Mouse (Mus musculus): ENCODE data around the gene Slc13a3. TPM values are rescaled to one million over a fixed set of nuclear protein-coding genes. Genes with fewer than 3 reads are reported as not detected.

Gene Slc13a3
- total and polyA plus RNA-seq, 2 experiments from 2014 or later, result 17.8 to 29.3 TPM

DNA sequence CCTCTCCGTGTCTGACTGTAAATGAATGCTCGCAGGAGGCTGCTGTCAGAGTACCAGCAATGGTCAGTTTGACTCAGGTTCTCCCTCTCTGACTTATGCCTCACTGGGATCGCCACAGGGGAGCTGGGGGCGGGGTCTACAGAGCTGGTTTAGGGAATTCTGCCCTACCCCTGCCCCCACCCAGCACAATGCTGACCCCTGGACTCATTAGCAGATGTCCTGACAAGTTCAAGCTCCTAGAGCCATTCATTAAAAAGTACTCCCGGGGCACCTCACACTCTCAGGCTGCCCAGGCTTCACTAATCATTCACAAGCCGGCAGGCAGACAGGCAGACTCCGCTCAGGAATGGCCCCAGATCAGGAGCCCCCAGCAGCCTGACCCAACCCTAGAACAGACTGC, 13.4 kb downstream of the Slc13a3 start:
- Histone ChIP-seq H3K4me3 (ENCODE audit: low read length) (no peak overlapping the region), H3K4me2 (ENCODE audit: low read depth, low read length) (no peak overlapping the region), H3K9me3 (ENCODE audit: low read length) (no peaks in the 10 kb centered on the region), H3K27me3 (ENCODE audit: insufficient read depth, low read length) (no peaks in the 10 kb centered on the region), H3K9ac (replicated peaks; ENCODE audit: low read length) (no peak overlapping the region), H3K4me1 (ENCODE audit: insufficient read depth, low read length) (no peaks in the 10 kb centered on the region), H3K36me3 (ENCODE audit: insufficient read depth, low read length) (no peaks in the 10 kb centered on the region), H3K27ac (no peak overlapping the region)
- TF ChIP-seq CTCF (IDR thresholded peaks at IDR 0.05; ENCODE audit: low read depth), result no peak
- DNase-seq (ENCODE audit: low spot score) (no peak), ATAC-seq (no peak)
- WGBS, result 25% methylated on average over 7 of the region's 7 CpGs

DNA sequence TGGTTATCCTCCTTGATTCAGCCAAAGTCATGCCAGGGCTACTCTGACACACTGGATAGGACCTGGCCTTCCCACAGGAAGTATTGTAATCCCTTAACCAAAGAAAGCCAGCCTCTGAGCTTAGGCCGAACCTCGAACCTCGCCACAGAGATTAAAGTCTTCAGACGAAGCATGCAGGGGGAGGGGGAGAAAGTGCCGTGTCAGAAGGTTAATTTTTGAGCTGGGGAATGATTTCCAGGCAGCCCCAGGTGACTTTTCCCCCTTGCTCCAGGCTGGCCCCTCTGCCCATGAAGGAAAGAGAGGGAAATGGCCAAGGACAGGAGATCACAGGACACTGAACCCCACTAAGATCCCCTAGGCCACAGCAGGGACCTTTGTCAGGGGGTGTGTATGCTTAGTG, 14.8 kb downstream of the Slc13a3 start:
- H3K36me3 ChIP-seq (ENCODE audit: insufficient read depth, low read length), result no peaks in the 10 kb centered on the region
- H3K9ac ChIP-seq (replicated peaks; ENCODE audit: low read length), result no peak overlapping the region
- H3K4me3 ChIP-seq (ENCODE audit: low read length), result no peak overlapping the region
- no peaks in the 10 kb centered on the region for H3K9me3 ChIP-seq (ENCODE audit: low read length)
- 69% methylated on average over 5 of the region's 5 CpGs for WGBS
- H3K27me3 ChIP-seq (ENCODE audit: insufficient read depth, low read length), result no peaks in the 10 kb centered on the region
- no peaks in the 10 kb centered on the region for H3K4me1 ChIP-seq (ENCODE audit: insufficient read depth, low read length)
- ATAC-seq, result no peak
- H3K27ac ChIP-seq, result no peak overlapping the region
- no peak overlapping the region for H3K4me2 ChIP-seq (ENCODE audit: low read depth, low read length)
- no peak for DNase-seq (ENCODE audit: low spot score)
- TF ChIP-seq CTCF (IDR thresholded peaks at IDR 0.05; ENCODE audit: low read depth), result no peak

DNA sequence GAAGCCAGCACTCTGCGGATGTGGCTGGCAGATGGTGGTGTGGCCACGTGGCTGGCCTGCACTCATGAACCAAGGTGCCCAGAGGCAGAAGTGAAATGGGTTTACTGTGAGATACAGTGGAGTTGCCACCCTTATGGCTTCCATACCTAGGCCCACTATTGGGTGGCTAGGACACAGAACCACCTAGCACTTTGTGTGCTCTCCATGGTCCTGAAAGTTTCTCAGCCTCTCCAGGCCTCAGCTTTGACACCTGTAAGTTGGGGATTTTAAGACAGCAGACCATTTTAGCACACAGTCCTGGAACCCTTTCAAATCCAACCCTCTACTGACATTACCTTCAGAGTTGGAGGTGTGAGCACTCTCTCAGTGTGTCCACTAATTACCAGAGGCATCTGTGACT, 16.3 kb downstream of the Slc13a3 start:
- DNase-seq (ENCODE audit: low spot score), result no peak
- 53% methylated on average over 2 of the region's 2 CpGs for WGBS
- Histone ChIP-seq H3K27me3 (ENCODE audit: insufficient read depth, low read length) (no peaks in the 10 kb centered on the region), H3K27ac (no peak overlapping the region), H3K9ac (replicated peaks; ENCODE audit: low read length) (no peak overlapping the region), H3K36me3 (ENCODE audit: insufficient read depth, low read length) (no peaks in the 10 kb centered on the region), H3K4me1 (ENCODE audit: insufficient read depth, low read length) (no peaks in the 10 kb centered on the region), H3K4me2 (ENCODE audit: low read depth, low read length) (no peak overlapping the region), H3K4me3 (ENCODE audit: low read length) (no peak overlapping the region), H3K9me3 (ENCODE audit: low read length) (no peaks in the 10 kb centered on the region)
- no peak for ATAC-seq
- no peak for TF ChIP-seq CTCF (IDR thresholded peaks at IDR 0.05; ENCODE audit: low read depth)

DNA sequence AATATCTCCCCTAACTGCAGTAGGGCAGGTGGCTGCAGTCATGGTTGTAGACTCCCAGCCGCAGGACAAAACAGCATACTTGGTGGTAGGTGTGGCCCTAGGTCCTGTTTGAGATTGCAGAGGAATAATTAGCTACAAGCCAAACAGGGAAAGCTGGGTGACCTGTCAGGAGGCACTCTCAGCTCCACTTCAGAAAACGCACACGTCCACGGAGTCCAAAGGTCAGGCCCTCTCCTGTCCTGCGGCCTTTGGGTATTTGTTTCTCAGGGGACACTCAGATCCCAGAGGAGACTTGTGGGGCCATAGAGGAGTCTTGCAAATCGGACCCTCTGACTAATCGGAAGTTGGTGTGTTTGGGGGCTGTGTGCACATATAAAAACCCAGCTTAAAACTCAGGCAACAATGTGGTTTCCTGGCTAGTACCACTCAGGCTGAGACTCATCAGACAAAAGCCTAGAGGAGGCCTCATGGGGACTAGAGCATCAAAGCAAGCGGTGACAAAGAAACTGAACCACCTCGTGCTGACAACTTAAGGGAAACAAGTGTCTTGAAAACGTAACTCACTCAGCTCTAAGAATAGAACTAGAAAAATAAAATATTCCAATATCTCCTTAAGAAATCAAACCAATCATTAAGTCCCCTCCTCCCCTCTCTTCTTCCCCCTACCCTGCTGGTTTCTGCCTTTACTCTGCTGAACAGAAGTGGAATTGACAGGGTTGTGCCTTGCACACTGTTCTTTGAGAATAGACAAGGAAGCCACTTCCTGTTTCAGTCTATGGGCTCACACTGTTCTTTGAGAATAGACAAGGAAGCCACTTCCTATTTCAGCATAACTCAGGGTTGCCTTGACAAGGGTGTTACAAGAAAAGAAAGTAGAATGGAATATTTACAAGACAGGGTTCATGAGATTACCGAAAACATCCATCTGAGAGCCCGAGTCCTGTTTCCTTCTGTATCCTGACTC, 20.0 kb downstream of the Slc13a3 start:
- H3K4me3 ChIP-seq (ENCODE audit: low read length), result no peak overlapping the region
- no peak for TF ChIP-seq CTCF (IDR thresholded peaks at IDR 0.05; ENCODE audit: low read depth)

DNA sequence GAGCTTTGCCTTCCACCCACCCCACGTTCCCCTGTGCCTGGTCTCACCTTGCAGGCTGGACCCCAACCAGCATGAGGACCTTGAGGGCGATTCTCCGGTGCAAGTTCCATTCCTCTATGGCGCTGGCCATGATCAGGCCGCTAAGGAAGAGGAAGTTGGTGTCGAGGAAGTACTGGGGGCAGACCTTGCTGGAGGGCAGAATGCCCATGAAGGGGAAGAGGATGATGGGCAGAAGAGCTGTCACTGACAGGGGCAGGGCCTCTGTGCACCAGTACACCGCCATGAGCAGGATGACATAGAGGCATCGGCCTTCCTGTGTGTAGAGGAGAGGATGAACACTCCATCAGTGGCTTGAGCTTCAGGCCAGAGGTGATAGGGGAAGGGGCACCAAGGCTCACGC, 24.6 kb downstream of the Slc13a3 start:
- no peak for DNase-seq (ENCODE audit: low spot score)
- no peak for ATAC-seq
- H3K9ac ChIP-seq (replicated peaks; ENCODE audit: low read length), result no peak overlapping the region
- no peak for TF ChIP-seq CTCF (IDR thresholded peaks at IDR 0.05; ENCODE audit: low read depth)
- no peaks in the 10 kb centered on the region for H3K27me3 ChIP-seq (ENCODE audit: insufficient read depth, low read length)
- WGBS, result 85% methylated on average over 9 of the region's 9 CpGs
- H3K4me3 ChIP-seq (ENCODE audit: low read length), result no peak overlapping the region
- H3K9me3 ChIP-seq (ENCODE audit: low read length), result no peaks in the 10 kb centered on the region
- H3K4me2 ChIP-seq (ENCODE audit: low read depth, low read length), result no peak overlapping the region
- H3K4me1 ChIP-seq (ENCODE audit: insufficient read depth, low read length), result no peaks in the 10 kb centered on the region
- no peaks in the 10 kb centered on the region for H3K36me3 ChIP-seq (ENCODE audit: insufficient read depth, low read length)
- no peak overlapping the region for H3K27ac ChIP-seq

More for the DNA sequence above, 20.0 kb downstream of the Slc13a3 start:
- WGBS, result 76% methylated on average over 12 of the region's 12 CpGs
- DNase-seq (ENCODE audit: low spot score) (no peak), ATAC-seq (no peak)
- Histone ChIP-seq H3K27ac (no peak overlapping the region), H3K9me3 (ENCODE audit: low read length) (no peaks in the 10 kb centered on the region), H3K4me2 (ENCODE audit: low read depth, low read length) (no peak overlapping the region), H3K4me1 (ENCODE audit: insufficient read depth, low read length) (no peaks in the 10 kb centered on the region), H3K9ac (replicated peaks; ENCODE audit: low read length) (no peak overlapping the region), H3K27me3 (ENCODE audit: insufficient read depth, low read length) (no peaks in the 10 kb centered on the region), H3K36me3 (ENCODE audit: insufficient read depth, low read length) (no peaks in the 10 kb centered on the region)

DNA sequence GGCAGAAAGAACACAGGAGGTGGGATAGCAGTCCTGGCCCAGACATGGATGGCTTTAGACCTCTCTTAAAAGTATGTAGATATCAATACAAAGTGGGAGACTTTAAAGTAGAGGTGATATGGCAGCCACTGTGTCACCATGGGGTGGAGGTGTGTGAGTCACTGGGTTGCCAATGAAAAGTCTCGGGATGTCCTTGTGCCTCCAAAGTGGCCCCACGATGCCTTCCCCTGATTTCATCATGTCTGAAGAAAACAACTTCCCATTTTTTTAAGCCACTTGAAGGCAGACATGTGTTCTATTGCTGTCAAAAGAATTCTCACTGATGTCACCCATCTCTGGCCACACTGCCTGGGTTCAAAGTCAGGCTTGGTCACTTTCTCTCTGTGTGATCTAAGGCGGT, 28.2 kb downstream of the Slc13a3 start:
- Histone ChIP-seq H3K36me3 (ENCODE audit: insufficient read depth, low read length) (no peaks in the 10 kb centered on the region), H3K4me1 (ENCODE audit: insufficient read depth, low read length) (no peaks in the 10 kb centered on the region), H3K27ac (no peak overlapping the region), H3K9me3 (ENCODE audit: low read length) (no peaks in the 10 kb centered on the region), H3K4me2 (ENCODE audit: low read depth, low read length) (no peak overlapping the region), H3K27me3 (ENCODE audit: insufficient read depth, low read length) (no peaks in the 10 kb centered on the region), H3K4me3 (ENCODE audit: low read length) (no peak overlapping the region), H3K9ac (replicated peaks; ENCODE audit: low read length) (no peak overlapping the region)
- TF ChIP-seq CTCF (IDR thresholded peaks at IDR 0.05; ENCODE audit: low read depth), result no peak
- 91% methylated on average over 3 of the region's 3 CpGs for WGBS
- DNase-seq (ENCODE audit: low spot score) (no peak), ATAC-seq (no peak)

DNA sequence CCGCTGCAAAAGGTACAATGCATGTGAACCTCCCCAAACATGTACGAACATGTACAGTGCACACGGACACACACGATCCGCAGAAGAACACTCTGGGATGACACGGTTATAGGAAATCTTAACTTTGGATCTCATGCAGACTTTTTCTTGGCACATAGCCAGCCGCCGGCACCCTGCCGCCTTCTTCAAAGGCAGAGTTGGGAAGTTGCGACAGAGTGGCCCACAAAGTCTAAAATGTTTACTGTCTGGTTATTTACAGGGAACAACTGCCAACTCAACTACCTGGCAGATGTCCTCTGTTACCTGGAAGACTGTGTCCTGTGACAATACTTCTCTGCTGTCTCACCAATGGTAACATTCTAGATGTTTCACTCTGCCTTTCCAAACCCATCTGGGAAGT, 30.0 kb downstream of the Slc13a3 start:
- WGBS, result 53% methylated on average over 10 of the region's 10 CpGs
- Histone ChIP-seq H3K4me3 (ENCODE audit: low read length) (no peak overlapping the region), H3K36me3 (ENCODE audit: insufficient read depth, low read length) (no peaks in the 10 kb centered on the region), H3K4me1 (ENCODE audit: insufficient read depth, low read length) (no peaks in the 10 kb centered on the region), H3K27me3 (ENCODE audit: insufficient read depth, low read length) (no peaks in the 10 kb centered on the region), H3K4me2 (ENCODE audit: low read depth, low read length) (no peak overlapping the region), H3K27ac (no peak overlapping the region), H3K9me3 (ENCODE audit: low read length) (no peaks in the 10 kb centered on the region), H3K9ac (replicated peaks; ENCODE audit: low read length) (no peak overlapping the region)
- ATAC-seq (no peak), DNase-seq (ENCODE audit: low spot score) (peak; percentile 37)
- no peak for TF ChIP-seq CTCF (IDR thresholded peaks at IDR 0.05; ENCODE audit: low read depth)
